Mouse (Mus musculus) heart, embryonic 10.5 days (tissue): ENCODE measurements around the gene Rbbp5. TPM values are rescaled to one million over a fixed set of nuclear protein-coding genes. Genes with fewer than 3 reads are reported as not detected.
A peak's percentile ranks its signal among the peaks of the same experiment; 100 is the strongest.

Source experiments
- DNase-seq: peaks from one replicate; pipeline ENCODE4 v3.0.0-alpha.2; 2017; ENCODE audit warnings: low spot score
- H3K27ac ChIP-seq: fragments of 300-500 bp; sonication (generic); 2 replicates; pipeline ENCODE4 v1.5.1; 2016; ENCODE audit warnings: mild to moderate bottlenecking
- H3K27me3 ChIP-seq: fragments of 300-500 bp; sonication (generic); 2 replicates; pipeline ENCODE4 v1.6.1; 2016; ENCODE audit warnings: mild to moderate bottlenecking; ENCODE audit not compliant: poor library complexity, insufficient read depth, severe bottlenecking
- H3K36me3 ChIP-seq: fragments of 300-500 bp; sonication (generic); 2 replicates; pipeline ENCODE4 v1.6.1; 2016; ENCODE audit warnings: mild to moderate bottlenecking, moderate library complexity
- H3K4me1 ChIP-seq: fragments of 300-500 bp; sonication (generic); 2 replicates; pipeline ENCODE4 v1.6.1; 2016; ENCODE audit warnings: mild to moderate bottlenecking
- H3K4me3 ChIP-seq: fragments of 300-500 bp; sonication (generic); 2 replicates; pipeline ENCODE4 v1.5.1; 2016; ENCODE audit warnings: mild to moderate bottlenecking, moderate library complexity
- H3K9me3 ChIP-seq: fragments of 300-500 bp; sonication (generic); 2 replicates; pipeline ENCODE4 v1.6.1; 2016; ENCODE audit warnings: mild to moderate bottlenecking, moderate library complexity
- WGBS: fragments of 180-500 bp; shearing (Covaris S2); methylation state at CpG from one replicate; pipeline ENCODE4 v1.1.7; 2016; 5-methylcytosine and 5-hydroxymethylcytosine counted together
- polyA plus RNA-seq: library from polyadenylated mRNA; unstranded; fragments of >200 nt; fragmentation: Nextera tagmentation; extraction: Ambion mirVana; gene quantifications from 2 replicates; pipeline ENCODE4 v1.2.1, GENCODE M21; 2016

Gene Rbbp5
- 33.2 and 43.6 TPM in 2 replicates for polyA plus RNA-seq

GRCm38 (mm10) chr1:132476928-132477691, at the start of gene Rbbp5:
TSS of gene Rbbp5 (plus strand) at chr1:132477365.
- Histone ChIP-seq H3K4me3 (peak within 1 kb of the TSS; percentile 89), H3K27ac (peak within 1 kb of the TSS; percentile 92), H3K9me3 (no peaks in the 10 kb centered on the region), H3K36me3 (no peaks in the 10 kb centered on the region), H3K4me1 (peaks cover 15% of the 10 kb centered on the region), H3K27me3 (no peaks in the 10 kb centered on the region)
- DNase-seq: peak; percentile 94
- WGBS: under 1% methylated on average over 43 of the region's 43 CpGs

GRCm38 (mm10) chr1:132430818-132431217, 46.3 kb upstream of the Rbbp5 start:
- Histone ChIP-seq H3K27ac (no peak overlapping the region), H3K36me3 (peaks cover 13% of the 10 kb centered on the region), H3K4me3 (no peak overlapping the region), H3K27me3 (no peaks in the 10 kb centered on the region), H3K9me3 (no peaks in the 10 kb centered on the region), H3K4me1 (peaks cover 5% of the 10 kb centered on the region; the same call in 1 of the 2 replicates)
- 87% methylated on average over 3 of the region's 3 CpGs for WGBS
- DNase-seq: no peak

GRCm38 (mm10) chr1:132431716-132432115, 45.4 kb upstream of the Rbbp5 start:
- H3K27ac ChIP-seq: no peak overlapping the region
- no peak for DNase-seq
- H3K4me1 ChIP-seq: peaks cover 5% of the 10 kb centered on the region; the same call in 1 of the 2 replicates
- no peaks in the 10 kb centered on the region for H3K9me3 ChIP-seq
- H3K36me3 ChIP-seq: peaks cover 17% of the 10 kb centered on the region
- H3K4me3 ChIP-seq: no peak overlapping the region
- 73% methylated on average over 9 of the region's 9 CpGs for WGBS
- H3K27me3 ChIP-seq: no peaks in the 10 kb centered on the region

- H3K9me3 ChIP-seq: no peaks in the 10 kb centered on the region
- no peaks in the 10 kb centered on the region for H3K27me3 ChIP-seq
- H3K4me1 ChIP-seq: peaks cover 5% of the 10 kb centered on the region; the same call in 1 of the 2 replicates
- peaks cover 20% of the 10 kb centered on the region for H3K36me3 ChIP-seq
- WGBS: 81% methylated on average over 5 of the region's 5 CpGs
- no peak for DNase-seq
- H3K27ac ChIP-seq: no peak overlapping the region
- H3K4me3 ChIP-seq: no peak overlapping the region
Measured at GRCm38 (mm10) chr1:132433349-132433748, 43.8 kb upstream of the Rbbp5 start.

GRCm38 (mm10) chr1:132434032-132434431, 43.1 kb upstream of the Rbbp5 start:
- Histone ChIP-seq H3K27me3 (no peaks in the 10 kb centered on the region), H3K9me3 (no peaks in the 10 kb centered on the region), H3K27ac (no peak overlapping the region), H3K36me3 (peaks cover 20% of the 10 kb centered on the region), H3K4me1 (peaks cover 5% of the 10 kb centered on the region; the same call in 1 of the 2 replicates), H3K4me3 (no peak overlapping the region)
- DNase-seq: no peak
- WGBS: 88% methylated on average over 12 of the region's 12 CpGs

GRCm38 (mm10) chr1:132436320-132436958, 40.7 kb upstream of the Rbbp5 start:
- peaks cover 5% of the 10 kb centered on the region; the same call in 1 of the 2 replicates for H3K4me1 ChIP-seq
- WGBS: 79% methylated on average over 4 of the region's 4 CpGs
- H3K27me3 ChIP-seq: no peaks in the 10 kb centered on the region
- no peaks in the 10 kb centered on the region; the same call in 1 of the 2 replicates for H3K9me3 ChIP-seq
- peaks cover 42% of the 10 kb centered on the region for H3K36me3 ChIP-seq
- no peak overlapping the region for H3K4me3 ChIP-seq
- no peak for DNase-seq
- no peak overlapping the region for H3K27ac ChIP-seq

- 89% methylated on average over 1 of the region's 1 CpGs for WGBS
- peaks cover 47% of the 10 kb centered on the region for H3K36me3 ChIP-seq
- H3K27ac ChIP-seq: no peak overlapping the region
Measured at GRCm38 (mm10) chr1:132436960-132437359, 40.2 kb upstream of the Rbbp5 start.

GRCm38 (mm10) chr1:132437389-132437788, 39.8 kb upstream of the Rbbp5 start:
- DNase-seq: no peak
- no peaks in the 10 kb centered on the region for H3K27me3 ChIP-seq
- H3K4me1 ChIP-seq: no peaks in the 10 kb centered on the region
- no peak overlapping the region for H3K27ac ChIP-seq
- 88% methylated on average over 5 of the region's 5 CpGs for WGBS
- H3K4me3 ChIP-seq: no peak overlapping the region
- no peaks in the 10 kb centered on the region; the same call in 1 of the 2 replicates for H3K9me3 ChIP-seq
- H3K36me3 ChIP-seq: peaks cover 51% of the 10 kb centered on the region

More at GRCm38 (mm10) chr1:132436960-132437359, 40.2 kb upstream of the Rbbp5 start:
- no peaks in the 10 kb centered on the region; the same call in 1 of the 2 replicates for H3K9me3 ChIP-seq
- peaks cover under 1% of the 10 kb centered on the region; the same call in 1 of the 2 replicates for H3K4me1 ChIP-seq
- no peak overlapping the region for H3K4me3 ChIP-seq
- no peaks in the 10 kb centered on the region for H3K27me3 ChIP-seq
- no peak for DNase-seq

GRCm38 (mm10) chr1:132440896-132441435, 36.2 kb upstream of the Rbbp5 start:
- no peaks in the 10 kb centered on the region for H3K27me3 ChIP-seq
- no peaks in the 10 kb centered on the region for H3K4me1 ChIP-seq
- no peak for DNase-seq
- H3K4me3 ChIP-seq: no peak overlapping the region
- H3K36me3 ChIP-seq: peaks cover 37% of the 10 kb centered on the region
- no peak overlapping the region for H3K27ac ChIP-seq
- no peaks in the 10 kb centered on the region; the same call in 1 of the 2 replicates for H3K9me3 ChIP-seq
- 76% methylated on average over 1 of the region's 1 CpGs for WGBS

GRCm38 (mm10) chr1:132449742-132450141, 27.4 kb upstream of the Rbbp5 start:
- DNase-seq: no peak
- WGBS: 88% methylated on average over 7 of the region's 7 CpGs
- Histone ChIP-seq H3K36me3 (peaks cover 45% of the 10 kb centered on the region), H3K27ac (no peak overlapping the region), H3K27me3 (no peaks in the 10 kb centered on the region), H3K4me3 (no peak overlapping the region), H3K4me1 (no peaks in the 10 kb centered on the region), H3K9me3 (no peaks in the 10 kb centered on the region)

- H3K27me3 ChIP-seq: no peaks in the 10 kb centered on the region
- H3K4me3 ChIP-seq: no peak overlapping the region
- no peak overlapping the region for H3K27ac ChIP-seq
- 79% methylated on average over 5 of the region's 5 CpGs for WGBS
- H3K4me1 ChIP-seq: peaks cover 11% of the 10 kb centered on the region; the same call in 1 of the 2 replicates
- DNase-seq: no peak
- peaks cover 54% of the 10 kb centered on the region for H3K36me3 ChIP-seq
- no peaks in the 10 kb centered on the region for H3K9me3 ChIP-seq
Measured at GRCm38 (mm10) chr1:132464651-132465050, 12.5 kb upstream of the Rbbp5 start.

- Histone ChIP-seq H3K27me3 (no peaks in the 10 kb centered on the region), H3K27ac (no peak overlapping the region), H3K4me1 (peaks cover 11% of the 10 kb centered on the region; the same call in 1 of the 2 replicates), H3K4me3 (no peak overlapping the region), H3K9me3 (no peaks in the 10 kb centered on the region), H3K36me3 (peaks cover 22% of the 10 kb centered on the region)
- DNase-seq: no peak
Measured at GRCm38 (mm10) chr1:132468926-132469325, 8.2 kb upstream of the Rbbp5 start.

GRCm38 (mm10) chr1:132469519-132469918, 7.6 kb upstream of the Rbbp5 start:
- Histone ChIP-seq H3K27me3 (no peaks in the 10 kb centered on the region), H3K4me3 (no peak overlapping the region), H3K36me3 (peaks cover 16% of the 10 kb centered on the region), H3K9me3 (no peaks in the 10 kb centered on the region), H3K4me1 (peaks cover 11% of the 10 kb centered on the region; the same call in 1 of the 2 replicates), H3K27ac (no peak overlapping the region)
- WGBS: 93% methylated on average over 7 of the region's 7 CpGs
- DNase-seq: no peak
